Mouse (Mus musculus) ES-Bruce4 (cell line): ENCODE measurements around the gene Hbq1a.
"Not testable (repeated sequence)": the region's sequence is repeated elsewhere in the genome, so short reads cannot be mapped to it uniquely, and the experiment has no call there.

Source experiments
- CTCF ChIP-seq: IDR thresholded peaks from one replicate; pipeline ENCODE4 v1.8.1; 2011; ENCODE audit warnings: low read depth, low read length
- EP300 ChIP-seq: IDR thresholded peaks from 2 replicates; pipeline ENCODE4 v1.6.1; 2011; ENCODE audit warnings: low read depth, low read length; ENCODE audit not compliant: insufficient read depth
- POLR2A ChIP-seq: IDR thresholded peaks from one replicate; pipeline ENCODE4 v1.8.1; 2011; ENCODE audit warnings: low read length; ENCODE audit not compliant: insufficient read depth

GRCm38 (mm10) chr11:32283091-32283777 lies 16.6 kb upstream of the Hbq1a start, which contains the start of gene Hba-a1:
- TF ChIP-seq POLR2A, CTCF, EP300: not testable (repeated sequence)
